Mouse (Mus musculus): ENCODE measurements around the gene Col10a1.

GRCm38 (mm10) chr10:34385636-34386035 lies 4.1 kb upstream of the Col10a1 start:
- TF ChIP-seq POLR2A (IDR thresholded peaks at IDR 0.05; ENCODE audit: borderline replicate concordance, extremely low read depth, insufficient read depth, insufficient read length, poor library complexity, severe bottlenecking), result no peak
- TF ChIP-seq CTCF (IDR thresholded peaks at IDR 0.05; ENCODE audit: borderline replicate concordance, extremely low read depth, insufficient read depth, insufficient read length), result no peak

All from brain, embryonic 14.5 days (tissue).